Comparison of ENCODE assay signal across 12 mouse cellular contexts in genomic region chr16:51521317-51522092, GRCm38 (mm10).
DNase-seq lines count a peak whose midpoint lies in the region; ATAC-seq and TF ChIP-seq lines count a peak whose summit lies in the region.
"Had no signal": no experiment of that assay in that cellular context is flagged by ENCODE, and none has a peak within 500 bp of the region (broad histone marks: within the 10 kb centered on the region; RNA-seq: fewer than 3 reads in every experiment).

No protein-coding gene starts in this region.

- H3K36me3 ChIP-seq in kidney, postnatal 0 days (ENCODE audit: insufficient read depth, low read length): no peaks in the 10 kb centered on the region
- no peaks in the 10 kb centered on the region for H3K36me3 ChIP-seq in forebrain, postnatal 0 days (ENCODE audit: insufficient read depth)
- H3K36me3 ChIP-seq in limb, embryonic 14.5 days (ENCODE audit: control insufficient read depth, insufficient read depth, low read length): no peaks in the 10 kb centered on the region
- no peaks in the 10 kb centered on the region for H3K36me3 ChIP-seq in neural tube, embryonic 15.5 days

- intact Hi-C loops in heart, postnatal 10 days (cut with DNase I): no loop called here

- H3K4me2 ChIP-seq in kidney, postnatal 0 days (ENCODE audit: low read length): no peak overlapping the region
- no peak overlapping the region for H3K4me2 ChIP-seq in forebrain, postnatal 0 days (ENCODE audit: low read depth)
- no peak overlapping the region for H3K4me2 ChIP-seq in limb, embryonic 14.5 days (replicated peaks; ENCODE audit: low read depth, low read length, severe bottlenecking)
- peak overlapping the region; percentile 45 for H3K4me2 ChIP-seq in neural tube, embryonic 15.5 days

- no peak overlapping the region for H3K27ac ChIP-seq in kidney, postnatal 0 days
- no peak overlapping the region for H3K27ac ChIP-seq in forebrain, postnatal 0 days (ENCODE audit: low read depth, low read length)
- no peak overlapping the region for H3K27ac ChIP-seq in limb, embryonic 14.5 days (replicated peaks; ENCODE audit: low read depth, low read length)
- H3K27ac ChIP-seq in neural tube, embryonic 15.5 days (replicated peaks): peak overlapping the region; percentile 51
- H3K27ac ChIP-seq: heart, adult 2 months had no signal

- ATAC-seq in kidney, postnatal 0 days (replicated peaks; ENCODE audit: low FRiP score, low read depth): 0 out of 2 replicates have a peak, but pooled peaks have one; percentile 49
- ATAC-seq in forebrain, postnatal 0 days: peak; percentile 34; the same call in 1 of the 2 replicates
- ATAC-seq in limb, embryonic 14.5 days (ENCODE audit: low FRiP score, low read depth): no peak
- peak; percentile 73 for ATAC-seq in neural tube, embryonic 15.5 days (ENCODE audit: low FRiP score)

- no peak overlapping the region for H3K4me3 ChIP-seq in kidney, postnatal 0 days (replicated peaks; ENCODE audit: low read depth, low read length)
- H3K4me3 ChIP-seq in forebrain, postnatal 0 days (ENCODE audit: low read depth, low read length): no peak overlapping the region
- no peak overlapping the region for H3K4me3 ChIP-seq in limb, embryonic 14.5 days (replicated peaks; ENCODE audit: low read length)
- H3K4me3 ChIP-seq in neural tube, embryonic 15.5 days (replicated peaks): peak overlapping the region; percentile 17
- H3K4me3 ChIP-seq: heart, adult 2 months had no signal

- no peak overlapping the region for H3K9ac ChIP-seq in kidney, postnatal 0 days (ENCODE audit: low read depth, low read length)
- no peak overlapping the region for H3K9ac ChIP-seq in forebrain, postnatal 0 days
- H3K9ac ChIP-seq in limb, embryonic 14.5 days (ENCODE audit: low read depth, low read length, severe bottlenecking): no peak overlapping the region
- H3K9ac ChIP-seq in neural tube, embryonic 15.5 days (replicated peaks): 0 out of 2 replicates have a peak overlapping the region, but pooled peaks have one; percentile 1

- 73% methylated on average over 13 of the region's 13 CpGs for WGBS in kidney, postnatal 0 days
- 76% methylated on average over 13 of the region's 13 CpGs for WGBS in forebrain, postnatal 0 days
- WGBS in limb, embryonic 14.5 days: 73% methylated on average over 13 of the region's 13 CpGs
- WGBS in neural tube, embryonic 15.5 days: 38% methylated on average over 13 of the region's 13 CpGs

- no peaks in the 10 kb centered on the region for H3K27me3 ChIP-seq in kidney, postnatal 0 days (ENCODE audit: insufficient read depth, low read length)
- H3K27me3 ChIP-seq in forebrain, postnatal 0 days (ENCODE audit: insufficient read depth, low read length): no peaks in the 10 kb centered on the region
- no peaks in the 10 kb centered on the region for H3K27me3 ChIP-seq in limb, embryonic 14.5 days (ENCODE audit: control insufficient read depth, insufficient read depth, low read length)
- no peaks in the 10 kb centered on the region for H3K27me3 ChIP-seq in neural tube, embryonic 15.5 days (replicated peaks)

- no peak for TF ChIP-seq CTCF in kidney, postnatal 0 days (IDR thresholded peaks at IDR 0.05; ENCODE audit: low read depth)
- no peak for TF ChIP-seq CTCF in forebrain, postnatal 0 days (IDR thresholded peaks at IDR 0.05; ENCODE audit: low read depth)

- peak; percentile 53 for DNase-seq in kidney, postnatal 0 days (ENCODE audit: low spot score)
- no peak for DNase-seq in kidney, postnatal 10 days
- no peak for DNase-seq in forebrain, postnatal 0 days
- DNase-seq in limb, embryonic 14.5 days (ENCODE audit: low spot score): peak; percentile 3
- DNase-seq in heart, adult 11 months: no peak
- no peak for DNase-seq in right cerebral cortex, adult 2 months (ENCODE audit: low spot score in 2 of 2)
- no peak for DNase-seq in heart, postnatal 10 days
- DNase-seq: cerebellum, adult 11-12 months; heart, adult 2 months; lung, adult 2 months; right cerebral cortex, postnatal 25 days had no signal

- no peak for TF ChIP-seq POLR2A in limb, embryonic 14.5 days (IDR thresholded peaks at IDR 0.05; ENCODE audit: borderline replicate concordance, extremely low read depth, insufficient read depth, insufficient read length)

- no peaks in the 10 kb centered on the region for H3K4me1 ChIP-seq in kidney, postnatal 0 days (replicated peaks; ENCODE audit: insufficient read depth, low read length)
- H3K4me1 ChIP-seq in forebrain, postnatal 0 days (ENCODE audit: insufficient read depth): no peaks in the 10 kb centered on the region
- no peaks in the 10 kb centered on the region for H3K4me1 ChIP-seq in limb, embryonic 14.5 days (ENCODE audit: control insufficient read depth, insufficient read depth, low read length)
- peaks cover 10% of the 10 kb centered on the region for H3K4me1 ChIP-seq in neural tube, embryonic 15.5 days

- no peaks in the 10 kb centered on the region for H3K9me3 ChIP-seq in kidney, postnatal 0 days (replicated peaks; ENCODE audit: low read length)
- H3K9me3 ChIP-seq in forebrain, postnatal 0 days (ENCODE audit: low read length): no peaks in the 10 kb centered on the region
- no peaks in the 10 kb centered on the region for H3K9me3 ChIP-seq in limb, embryonic 14.5 days (ENCODE audit: control insufficient read depth, low read length)
- H3K9me3 ChIP-seq in neural tube, embryonic 15.5 days (replicated peaks): no peaks in the 10 kb centered on the region

Comparison
In these comparisons a context has a peak if more than half of its experiments do, and no peak if none do; other contexts are left out.
1. DNase-seq: peak in kidney, postnatal 0 days (single experiment) and limb, embryonic 14.5 days (single experiment); none in kidney, postnatal 10 days (single experiment), forebrain, postnatal 0 days (single experiment), heart, adult 11 months (single experiment), right cerebral cortex, adult 2 months (0 of 2) and heart, postnatal 10 days (0 of 2).